Mouse (Mus musculus) monocyte, adult 5-6 weeks (primary cell): ENCODE results near the gene Gen1. TPM values are rescaled to one million over a fixed set of nuclear protein-coding genes. Genes with fewer than 3 reads are reported as not detected.

Experiments used
- ATAC-seq: fragments of 153-309, 156-312 bp; replicated peaks from 2 replicates; pipeline ENCODE4 v1.8.0; 2017; ENCODE audit warnings: mild to moderate bottlenecking; ENCODE audit not compliant: low TSS enrichment, insufficient number of reproducible peaks, severe bottlenecking, poor library complexity, low FRiP score
- total RNA-seq: library from RNA; stranded (forward); fragments of 200-1000, 200-491, 200-594 nt; gene quantifications from 3 replicates; pipeline ENCODE4 v1.2.3, GENCODE M21; 2017

Gen1 gene
- 2.5 to 4.9 TPM (median 3.6 TPM) in 3 replicates for total RNA-seq

DNA sequence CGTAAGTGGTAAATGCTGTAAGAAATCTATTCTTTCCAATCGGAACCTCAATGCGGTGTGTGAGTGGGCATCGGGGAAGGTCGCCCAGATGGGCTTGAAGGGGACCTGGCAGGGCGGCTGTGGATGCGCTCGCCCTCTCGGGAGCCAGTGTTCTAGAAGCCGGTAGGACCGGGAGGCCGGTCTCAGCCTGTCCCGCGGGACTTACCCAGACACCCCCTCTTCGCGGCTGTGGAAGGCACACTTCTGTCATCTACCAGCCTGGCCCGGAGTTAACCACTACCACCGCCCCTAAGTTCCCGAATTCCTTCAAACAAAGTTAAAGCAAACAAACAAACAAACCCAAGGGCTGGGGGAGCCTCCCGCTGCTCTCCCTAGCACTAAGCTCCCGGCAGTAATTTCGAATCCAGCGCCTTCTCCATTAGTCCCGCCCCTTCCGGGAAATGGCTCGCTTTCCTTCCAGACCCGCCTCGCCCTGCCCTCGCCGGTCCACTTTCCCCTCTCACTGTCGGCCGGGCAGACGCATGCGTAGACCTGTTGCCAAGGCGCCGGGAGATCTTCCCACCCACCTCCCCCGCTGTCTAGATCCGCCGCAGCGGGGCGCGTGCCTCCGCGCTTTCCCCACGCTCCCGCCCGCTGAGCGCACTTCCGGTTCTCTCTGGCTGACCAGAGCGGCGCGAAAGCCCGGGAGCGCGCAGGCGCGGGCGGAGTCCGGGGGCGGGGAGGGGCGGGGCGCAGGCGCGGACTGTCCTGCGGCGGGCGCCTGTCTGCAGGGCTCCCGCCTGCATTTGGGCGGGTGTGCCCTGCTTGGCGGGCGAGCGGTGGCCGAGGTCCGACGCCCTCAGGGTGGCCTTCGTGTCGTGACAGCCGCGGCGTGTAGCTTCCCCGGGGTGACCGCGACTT lies at the start of gene Gen1, which contains the start of gene Smc6:
TSS of gene Gen1 (minus strand) at position 420 of the 900 bp plus-strand sequence.
TSS of gene Smc6 (plus strand) at position 505 of the 900 bp plus-strand sequence.
- ATAC-seq, result peak; percentile 95

DNA sequence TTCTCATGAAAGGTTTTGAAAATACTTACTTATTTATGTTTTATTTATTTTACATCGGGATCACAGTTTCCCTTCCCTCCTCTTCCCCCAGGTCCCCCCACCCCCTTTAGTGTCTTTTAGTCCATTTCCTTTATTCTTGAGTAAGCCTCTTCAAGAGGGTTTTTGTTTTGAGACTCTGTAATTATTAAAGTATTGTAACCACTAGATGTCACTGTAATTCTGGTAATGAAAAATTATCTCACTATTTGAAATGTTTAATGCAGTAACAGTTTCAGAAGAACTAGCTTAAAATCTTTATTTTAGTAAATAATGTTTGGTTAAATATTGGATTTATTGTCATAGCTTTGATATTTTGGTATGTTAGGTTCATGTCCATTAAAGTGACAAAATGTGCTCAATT lies 48.2 kb upstream of the Gen1 start:
- no peak for ATAC-seq

DNA sequence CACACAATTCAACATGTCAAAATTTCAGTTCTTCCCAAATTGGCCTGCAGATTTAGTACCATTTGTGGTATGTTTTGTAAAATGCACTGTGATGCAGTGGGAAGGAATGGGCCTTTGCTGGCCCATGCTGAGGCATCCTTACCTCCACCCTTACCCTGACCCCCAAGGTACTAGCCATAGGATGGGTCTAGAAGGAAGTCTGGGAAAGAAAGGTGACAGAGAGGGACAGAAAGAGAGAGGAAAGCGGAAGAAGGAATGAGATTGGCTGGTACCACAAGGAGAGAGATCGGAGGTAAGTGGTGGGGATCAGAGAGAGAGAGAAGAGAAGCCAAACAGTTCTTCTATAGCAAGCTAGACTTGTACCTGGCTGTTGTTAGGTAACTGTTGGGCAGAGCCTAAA lies 45.5 kb upstream of the Gen1 start:
- no peak for ATAC-seq

DNA sequence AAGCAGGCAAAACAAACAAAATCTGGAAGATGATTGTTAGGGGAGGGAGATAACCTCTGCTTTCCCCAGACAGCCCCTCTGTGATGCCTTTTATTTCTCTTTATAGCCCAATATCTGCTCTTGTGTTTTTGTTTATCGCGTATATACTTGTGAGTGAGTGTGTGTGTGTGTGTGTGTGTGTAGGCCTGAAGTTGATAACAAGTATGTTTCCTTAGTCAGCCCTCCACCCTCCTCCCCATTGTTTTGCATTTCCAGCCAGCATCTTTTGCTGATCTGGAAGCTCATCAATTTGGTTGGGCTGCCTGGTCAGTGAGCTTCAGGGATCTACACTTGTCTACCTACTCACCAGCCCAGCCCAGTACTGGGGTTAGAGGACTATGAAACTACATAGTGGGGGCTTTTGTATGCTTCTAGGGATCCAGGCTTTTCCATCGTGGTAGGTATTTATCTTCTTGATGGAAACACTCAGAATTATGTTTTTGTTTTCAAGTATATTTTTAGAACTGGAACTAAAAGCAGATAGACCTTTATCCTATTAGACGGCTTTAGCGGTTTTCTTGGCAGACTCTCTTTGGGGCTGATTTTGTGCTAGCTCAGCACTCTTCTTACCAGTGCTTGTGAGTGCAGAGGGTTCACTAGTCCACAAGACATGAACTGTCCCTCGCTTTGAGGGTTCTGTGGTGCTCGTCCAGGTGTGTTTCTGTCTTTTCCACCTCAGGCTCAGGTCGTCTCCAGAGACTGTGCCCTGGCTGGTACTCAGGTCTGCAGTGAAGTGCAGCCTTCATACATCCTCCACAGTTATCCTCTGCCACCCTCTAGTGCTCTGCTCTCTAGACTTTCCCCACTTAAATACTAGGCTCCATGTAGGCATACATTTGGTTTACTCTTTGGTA lies 41.4 kb upstream of the Gen1 start:
- no peak for ATAC-seq

DNA sequence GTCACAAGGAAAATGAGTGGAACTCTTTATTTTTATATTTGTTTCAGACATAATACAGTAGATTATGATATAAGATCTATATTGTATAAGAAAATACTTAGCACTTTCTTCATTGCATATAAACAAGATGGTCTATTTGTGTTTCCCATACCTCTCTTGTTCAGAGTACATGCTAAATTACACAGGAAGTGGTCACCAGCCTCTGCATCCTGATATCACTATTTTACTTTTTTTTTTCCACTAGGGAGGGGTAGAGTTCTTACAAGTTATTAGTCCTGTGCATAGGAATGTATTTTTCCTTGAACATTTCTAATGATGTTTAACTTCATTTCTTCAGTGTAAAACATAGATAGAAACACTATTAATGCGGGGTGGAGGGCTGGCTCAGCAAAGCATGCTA lies 35.3 kb upstream of the Gen1 start:
- ATAC-seq, result no peak

DNA sequence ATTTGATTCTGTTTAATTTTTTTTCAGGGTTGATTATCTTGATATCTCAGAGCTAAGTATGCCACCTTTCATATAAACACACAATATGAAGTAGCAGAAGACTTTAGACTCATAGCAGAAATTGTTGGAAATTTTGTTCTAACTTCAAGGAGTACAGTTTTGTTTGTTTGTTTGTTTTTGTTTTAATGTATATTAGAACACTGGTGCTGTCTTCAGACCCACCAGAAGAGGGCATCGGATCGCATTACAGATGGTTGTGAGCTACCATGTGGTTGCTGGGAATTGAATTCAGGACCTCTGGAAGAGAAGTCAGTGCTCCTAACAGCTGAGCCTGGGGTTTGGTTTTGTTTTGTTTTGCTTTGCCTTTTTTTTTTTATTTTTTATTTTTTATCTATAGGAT lies 20.8 kb upstream of the Gen1 start:
- ATAC-seq, result no peak

DNA sequence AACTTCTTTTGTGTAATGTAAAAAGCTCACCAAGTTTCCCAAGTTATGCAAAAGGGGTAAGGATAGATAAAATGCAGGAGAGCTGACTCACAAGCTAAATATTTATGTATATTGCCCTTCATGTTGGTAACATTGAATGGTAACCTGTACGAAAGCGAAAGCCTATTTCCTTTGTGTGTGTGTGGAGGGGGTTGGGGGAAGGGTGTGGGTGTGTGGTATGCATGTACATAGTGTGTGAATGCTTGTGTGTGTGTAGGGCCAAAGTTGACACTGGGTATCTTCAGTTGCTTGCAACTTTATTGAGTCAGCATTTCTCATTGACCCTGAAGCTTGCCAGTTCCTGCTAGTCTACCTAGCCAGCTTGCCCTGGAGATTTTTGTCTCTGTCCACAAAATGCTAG lies 16.0 kb upstream of the Gen1 start:
- ATAC-seq, result no peak

DNA sequence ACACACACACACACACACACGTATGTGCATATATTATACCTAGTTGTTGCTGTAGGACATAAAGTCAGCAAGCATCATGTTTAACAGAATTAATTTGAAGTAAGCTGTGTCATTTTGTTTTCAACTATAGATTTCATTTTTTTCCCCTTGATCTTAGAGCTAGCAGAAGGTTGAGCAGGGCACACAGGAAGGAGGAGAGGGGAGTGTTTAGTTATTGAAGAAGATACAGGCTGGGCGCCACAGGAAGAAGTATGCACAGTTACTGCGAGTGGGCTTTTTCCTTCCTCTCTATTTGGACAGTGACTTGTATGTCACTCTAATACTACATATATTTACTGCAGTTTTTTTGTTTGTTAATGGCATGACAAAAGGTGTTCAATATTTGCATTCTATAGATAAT lies 14.3 kb upstream of the Gen1 start:
- ATAC-seq, result no peak

DNA sequence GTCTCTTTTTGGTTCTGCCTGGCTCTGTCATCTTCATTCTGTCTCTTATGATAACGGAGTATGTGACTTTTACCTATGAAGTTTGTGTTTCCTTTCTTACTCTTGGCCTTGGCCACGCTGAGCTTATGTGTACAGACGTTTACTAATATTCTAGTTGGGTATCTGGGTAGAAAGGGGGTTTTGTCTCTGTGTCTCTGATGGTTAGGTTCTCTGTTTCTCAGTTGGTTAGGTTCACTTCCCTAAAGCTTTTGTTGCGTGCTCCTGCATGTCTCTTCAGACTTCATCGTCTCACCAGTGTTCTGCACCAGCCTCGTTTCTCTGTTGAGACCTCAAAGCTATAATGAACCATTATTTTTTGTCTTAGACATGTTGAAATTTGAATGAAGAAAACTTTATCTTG lies 11.6 kb upstream of the Gen1 start:
- 0 out of 2 replicates have a peak, but pooled peaks have one; percentile 56 for ATAC-seq

DNA sequence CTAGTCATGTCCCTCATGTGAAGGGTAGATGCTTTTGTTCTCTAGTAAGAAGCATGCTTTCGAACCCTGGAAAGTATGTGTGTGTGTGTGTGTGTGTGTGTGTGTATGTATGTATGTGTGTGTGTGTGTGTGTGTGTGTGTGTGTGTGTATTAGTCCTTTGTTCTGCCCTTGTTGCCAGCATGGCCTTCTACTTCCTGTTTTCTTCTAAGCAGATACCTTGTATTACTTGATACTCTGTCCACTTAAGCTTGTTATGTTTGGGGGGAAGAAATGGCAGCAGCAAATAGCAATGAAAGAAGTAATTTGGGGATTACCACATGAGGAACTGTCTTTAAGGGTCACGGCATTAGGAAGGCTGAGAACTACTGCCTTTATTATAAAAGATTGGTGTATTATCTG lies 11.0 kb upstream of the Gen1 start:
- peak; percentile 59; the same call in 1 of the 2 replicates for ATAC-seq

DNA sequence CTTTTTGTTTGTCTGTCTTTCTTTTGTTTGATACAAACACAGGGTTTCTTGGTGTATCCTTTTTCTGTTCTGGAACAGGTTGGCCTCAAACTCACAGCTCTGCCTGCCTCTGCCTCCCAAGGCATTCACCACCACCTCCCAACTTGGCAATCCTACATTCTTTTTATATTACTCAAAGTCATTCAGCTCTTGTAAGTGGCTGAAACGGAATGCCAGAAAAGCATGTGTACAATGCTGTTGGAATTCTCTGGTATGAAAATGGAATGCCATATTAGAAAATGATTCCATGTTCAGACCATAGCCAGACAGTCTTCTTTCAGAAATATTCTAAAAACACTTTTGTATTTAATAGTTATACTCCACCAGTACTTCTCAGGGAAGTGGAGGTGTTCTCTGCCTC lies 7.6 kb upstream of the Gen1 start:
- no peak for ATAC-seq

DNA sequence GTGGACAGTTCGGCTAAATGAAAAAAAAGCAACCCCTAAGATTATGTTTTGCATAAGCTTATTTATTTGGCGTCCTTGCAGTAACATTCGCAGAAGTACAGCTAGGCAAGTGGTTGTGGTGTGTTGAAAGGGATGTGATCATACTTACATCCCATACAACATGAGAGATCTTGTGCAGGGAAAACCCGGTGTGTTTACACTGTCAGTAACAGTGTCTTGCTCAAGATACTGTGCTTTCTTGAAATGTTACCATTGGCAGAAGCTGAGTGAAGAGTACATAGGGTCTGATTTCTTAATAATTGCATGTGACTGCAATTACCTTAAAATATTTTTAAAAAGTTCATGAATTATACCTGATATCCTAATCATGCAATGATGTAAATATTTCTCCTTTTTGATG lies 7.0 kb upstream of the Gen1 start:
- no peak for ATAC-seq

DNA sequence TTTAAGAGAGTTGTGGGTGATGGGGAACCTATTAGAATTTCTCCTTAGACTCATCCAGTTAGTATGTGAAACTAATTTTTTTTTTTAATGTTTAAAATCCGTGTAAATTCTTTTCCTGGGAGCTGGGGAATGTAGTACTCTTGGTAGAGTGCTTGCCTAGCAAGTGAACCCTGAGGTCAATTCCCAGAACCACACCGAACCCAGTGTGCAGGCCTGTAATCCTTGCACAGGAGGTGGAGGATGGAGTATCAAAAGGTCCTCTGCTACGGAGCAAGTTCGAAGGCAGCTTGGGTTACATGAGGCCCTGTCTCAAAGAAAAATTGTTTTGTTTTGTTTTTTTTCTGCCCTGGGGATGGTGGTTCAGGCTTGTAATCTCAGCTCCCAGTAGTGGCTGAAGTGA lies 1.4 kb upstream of the Gen1 start:
- ATAC-seq, result no peak

DNA sequence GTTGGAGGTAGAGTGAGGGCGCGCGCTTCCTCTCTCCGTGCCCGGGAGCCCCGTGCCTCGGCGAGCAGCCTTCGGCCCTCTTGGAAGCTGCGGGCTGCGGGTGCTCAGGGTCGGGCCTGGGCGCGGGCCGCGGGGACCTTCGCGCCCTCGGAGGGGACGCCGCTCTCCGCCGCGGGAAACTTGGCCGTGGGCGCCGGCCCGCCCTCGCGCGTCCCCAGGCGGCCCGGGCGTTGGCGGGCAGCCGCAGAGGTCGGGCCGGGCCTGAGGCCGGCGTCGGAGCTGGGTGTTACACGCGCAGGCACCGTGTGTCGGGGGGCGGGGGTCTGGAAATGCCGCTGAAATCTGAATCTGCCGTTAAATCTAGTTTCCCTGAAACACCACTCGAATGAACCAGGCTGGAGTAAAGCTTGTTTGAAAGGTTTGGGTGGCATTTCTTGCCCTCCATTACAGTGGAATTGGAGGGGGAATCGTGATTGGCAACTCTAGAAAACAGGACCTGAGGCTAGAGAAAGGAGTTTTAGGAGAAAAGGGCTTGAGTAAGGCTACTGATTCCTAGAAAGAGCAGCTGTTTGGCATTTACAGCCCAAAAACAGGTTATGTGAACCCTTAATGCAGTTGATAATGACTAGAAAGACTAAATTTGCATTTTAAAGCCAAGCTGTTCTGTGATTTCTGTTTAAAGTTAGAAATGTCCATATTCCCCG lies 833 bp upstream of the Gen1 start:
- ATAC-seq, result no peak

DNA sequence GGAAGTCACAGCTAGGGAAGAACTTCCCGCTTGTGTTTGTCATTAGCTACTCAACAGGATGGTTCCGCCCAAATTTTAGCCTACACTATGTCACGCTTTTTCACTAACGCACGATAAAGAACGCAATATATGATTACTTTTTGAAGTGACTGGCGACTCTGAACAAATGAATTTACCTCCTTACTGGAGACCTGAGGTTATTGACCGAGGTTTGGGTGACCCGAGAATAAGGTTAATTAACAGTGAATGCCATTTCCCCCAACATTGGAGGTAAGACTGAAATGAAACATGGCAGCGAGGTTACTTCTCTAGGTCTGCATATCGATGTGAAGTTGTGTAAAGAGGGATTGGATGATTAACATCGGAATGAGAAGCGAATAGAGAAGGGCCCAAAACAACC lies 706 bp downstream of the Gen1 start:
- ATAC-seq, result no peak

DNA sequence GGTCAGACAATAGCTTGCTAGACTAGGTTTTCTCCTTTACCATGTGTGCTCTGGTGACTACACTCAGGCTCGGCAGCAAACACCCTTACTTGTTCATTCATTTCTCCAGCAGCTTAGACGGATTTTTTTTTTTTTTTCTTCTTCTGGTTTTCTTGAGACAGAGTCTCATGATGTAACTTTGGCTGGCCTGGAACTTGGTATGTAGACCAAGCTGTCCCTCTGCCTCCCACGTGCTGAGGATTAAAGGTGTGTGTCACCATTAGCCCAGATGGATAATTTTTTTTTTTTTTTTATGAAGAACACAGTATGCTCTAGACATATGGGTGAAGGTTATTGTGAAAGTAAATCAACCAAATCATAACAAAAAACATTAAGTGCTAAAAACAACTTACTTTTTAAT lies 15.3 kb downstream of the Gen1 start:
- ATAC-seq, result no peak

DNA sequence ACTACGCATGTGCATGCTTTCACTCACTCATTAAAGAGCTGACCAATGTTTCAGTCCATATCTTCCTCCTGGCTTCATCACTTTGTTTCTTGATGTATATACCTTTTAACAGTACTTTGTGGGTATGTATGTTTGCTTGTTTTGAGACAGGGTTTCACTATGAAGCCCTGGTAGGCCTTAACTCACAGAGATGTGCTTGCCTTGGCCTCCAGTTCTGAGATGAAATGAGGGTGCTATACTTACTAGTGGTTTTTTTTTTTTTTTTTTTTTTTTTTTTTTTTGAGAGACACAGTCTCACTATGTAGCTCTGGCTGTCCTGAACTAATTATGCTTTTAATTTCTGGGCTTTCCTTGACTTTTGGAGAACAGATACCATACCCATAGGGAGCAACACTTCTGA lies 18.1 kb downstream of the Gen1 start:
- no peak for ATAC-seq

DNA sequence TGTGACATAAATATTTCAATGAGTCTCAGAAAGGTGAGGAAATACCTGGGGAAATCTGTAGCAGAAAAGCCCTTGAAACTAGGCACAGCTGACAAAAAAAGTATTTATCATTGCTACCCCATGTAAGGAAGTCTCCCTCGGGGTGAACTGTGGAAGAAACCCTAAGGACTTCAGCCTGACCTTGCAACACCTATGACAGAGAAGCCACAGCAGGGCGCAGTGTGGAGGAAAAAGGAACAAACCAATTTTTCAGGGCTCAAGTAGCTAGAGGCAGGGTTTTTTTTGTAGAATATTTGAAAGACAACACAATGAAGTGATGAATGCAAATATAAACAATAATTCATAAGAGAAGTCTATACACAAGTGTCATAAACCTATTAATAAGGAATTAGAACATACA lies 29.6 kb downstream of the Gen1 start:
- ATAC-seq, result no peak

DNA sequence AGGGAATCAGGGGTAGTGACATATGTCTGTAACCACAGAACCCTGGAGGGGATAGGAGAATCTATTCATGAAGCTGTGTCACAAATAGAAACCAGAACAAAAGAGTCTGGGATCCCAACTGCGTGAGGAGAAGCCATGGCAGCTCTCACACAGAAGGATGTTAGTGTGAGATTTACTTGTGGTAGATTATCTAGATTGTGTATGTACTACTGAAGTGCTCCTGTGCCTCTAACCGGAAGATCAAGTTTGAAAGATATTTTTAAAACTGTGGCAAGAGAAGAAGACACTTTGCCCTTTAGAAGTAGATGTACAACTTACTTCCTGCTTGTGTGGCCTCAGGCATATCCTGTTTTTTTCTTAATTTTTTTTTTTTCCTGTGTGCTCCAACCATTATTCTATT lies 35.3 kb downstream of the Gen1 start:
- ATAC-seq, result peak; percentile 17; the same call in 1 of the 2 replicates
